Mouse (Mus musculus) lung, postnatal 0 days (tissue): Measurements from ENCODE around the gene Ddx5.

ENCODE experiments used
- CTCF ChIP-seq: IDR thresholded peaks from 2 replicates; pipeline ENCODE4 v1.5.1; 2016; ENCODE audit warnings: antibody characterized with exemption, mild to moderate bottlenecking
- EP300 ChIP-seq: IDR thresholded peaks from 2 replicates; pipeline ENCODE4 v1.6.1; 2016; ENCODE audit warnings: antibody characterized with exemption, mild to moderate bottlenecking, control low read depth

GRCm38 (mm10) chr11:106773061-106773460, 15.9 kb downstream of the Ddx5 start:
- no peak for TF ChIP-seq CTCF
- no peak for TF ChIP-seq EP300
